Mouse (Mus musculus): ENCODE measurements at regions not wholly inside any gene's neighbourhood (a gene's known extent, or its start where the extent isn't known, plus 50 kb on each side); places are given as distances from the start of the nearest gene placed in this dataset.

DNA sequence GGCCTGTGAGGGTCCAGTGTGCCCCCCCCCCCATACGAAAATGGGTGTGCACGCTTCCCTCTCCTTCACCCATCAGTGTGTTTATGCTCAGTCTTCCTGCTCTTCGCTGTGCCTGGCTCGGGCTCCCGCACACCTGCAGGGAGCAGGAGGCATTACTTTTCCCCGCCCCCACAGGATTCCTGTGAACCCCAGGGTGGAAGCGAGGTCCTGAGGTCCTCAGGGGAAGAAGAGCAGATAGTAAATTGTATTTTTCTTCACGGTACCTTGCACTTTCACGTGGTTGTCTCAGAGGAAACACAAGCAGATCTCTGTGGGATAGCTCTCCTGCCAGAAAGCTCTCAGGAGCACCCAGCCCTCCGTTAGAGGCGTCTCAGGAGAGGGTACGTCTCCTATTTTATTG lies 91.4 kb downstream of the Tmx1 start:
- Histone ChIP-seq H3K4me3 (replicated peaks; ENCODE audit: extremely low read depth, low read depth, low read length) (no peak overlapping the region), H3K4me1 (ENCODE audit: control insufficient read depth, insufficient read depth, low read length) (peaks cover 3% of the 10 kb centered on the region; the same call in 1 of the 2 replicates)
- TF ChIP-seq POLR2A (IDR thresholded peaks at IDR 0.05; ENCODE audit: borderline replicate concordance, extremely low read depth, low read depth, low read length) (no peak), CTCF (IDR thresholded peaks at IDR 0.05; ENCODE audit: insufficient read depth, low read length) (no peak)
- WGBS: 39% methylated on average over 12 of the region's 12 CpGs
- DNase-seq: no peak

DNA sequence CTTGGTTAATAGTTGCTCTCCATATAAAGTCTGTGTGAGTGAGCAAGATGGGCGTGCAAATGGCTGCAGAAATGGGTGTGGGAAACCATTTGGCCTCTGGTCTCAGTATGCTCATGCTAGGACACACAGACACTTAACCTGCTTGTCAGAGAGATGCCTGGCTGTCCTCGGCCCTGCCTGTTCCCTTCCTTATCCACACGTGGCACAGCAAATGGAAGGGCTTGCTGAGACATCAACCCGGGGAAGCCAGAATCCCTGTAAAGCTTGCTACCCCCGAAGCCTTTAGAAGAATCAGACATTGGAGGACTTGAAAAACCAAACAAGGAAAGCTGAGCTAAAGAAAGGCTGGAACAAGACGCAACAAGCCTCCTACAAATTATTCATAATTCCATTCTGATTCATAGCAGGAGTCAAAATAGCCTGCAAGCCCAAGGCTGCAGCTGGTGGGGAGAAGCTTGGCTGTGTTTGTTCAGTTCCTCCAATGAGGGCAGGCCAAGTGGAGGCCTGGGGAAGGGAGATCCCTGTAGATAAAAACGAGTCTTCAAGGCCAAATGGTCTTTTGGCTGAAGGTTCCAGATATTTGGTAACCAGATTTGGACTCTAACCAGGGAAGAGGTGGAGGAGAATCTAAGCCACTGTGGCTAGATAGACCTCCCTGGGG lies 92.1 kb downstream of the Tmx1 start:
- DNase-seq: no peak
- Histone ChIP-seq H3K4me3 (replicated peaks; ENCODE audit: extremely low read depth, low read depth, low read length) (no peak overlapping the region), H3K4me1 (ENCODE audit: control insufficient read depth, insufficient read depth, low read length) (peaks cover 3% of the 10 kb centered on the region; the same call in 1 of the 2 replicates)
- 54% methylated on average over 7 of the region's 7 CpGs for WGBS
- no peak for TF ChIP-seq POLR2A (IDR thresholded peaks at IDR 0.05; ENCODE audit: borderline replicate concordance, extremely low read depth, low read depth, low read length)
- no peak for TF ChIP-seq CTCF (IDR thresholded peaks at IDR 0.05; ENCODE audit: insufficient read depth, low read length)

DNA sequence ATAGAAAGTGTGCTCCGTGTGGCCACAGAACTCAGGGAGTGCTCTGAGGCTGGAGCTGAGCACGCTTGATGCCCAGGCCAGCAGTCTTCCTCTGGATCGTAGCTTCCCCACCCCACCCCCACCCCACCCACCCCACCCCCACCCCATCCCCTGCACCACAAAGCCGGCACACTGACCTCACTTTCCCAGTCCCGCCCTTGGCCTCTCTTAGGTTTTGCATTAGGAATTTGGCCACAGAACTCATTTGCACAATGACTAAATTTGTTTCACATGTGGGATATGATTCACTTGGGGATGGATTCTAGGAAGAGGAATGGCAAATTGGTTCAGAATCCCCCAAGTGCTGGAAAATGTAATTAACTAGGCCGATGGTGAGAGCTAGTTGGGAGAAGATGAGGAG lies 94.3 kb downstream of the Tmx1 start:
- no peak for DNase-seq
- no peak overlapping the region for H3K4me3 ChIP-seq (replicated peaks; ENCODE audit: extremely low read depth, low read depth, low read length)
- 72% methylated on average over 6 of the region's 6 CpGs for WGBS
- H3K4me1 ChIP-seq (ENCODE audit: control insufficient read depth, insufficient read depth, low read length): peaks cover 3% of the 10 kb centered on the region; the same call in 1 of the 2 replicates
- TF ChIP-seq CTCF (IDR thresholded peaks at IDR 0.05; ENCODE audit: insufficient read depth, low read length): no peak
- no peak for TF ChIP-seq POLR2A (IDR thresholded peaks at IDR 0.05; ENCODE audit: borderline replicate concordance, extremely low read depth, low read depth, low read length)

DNA sequence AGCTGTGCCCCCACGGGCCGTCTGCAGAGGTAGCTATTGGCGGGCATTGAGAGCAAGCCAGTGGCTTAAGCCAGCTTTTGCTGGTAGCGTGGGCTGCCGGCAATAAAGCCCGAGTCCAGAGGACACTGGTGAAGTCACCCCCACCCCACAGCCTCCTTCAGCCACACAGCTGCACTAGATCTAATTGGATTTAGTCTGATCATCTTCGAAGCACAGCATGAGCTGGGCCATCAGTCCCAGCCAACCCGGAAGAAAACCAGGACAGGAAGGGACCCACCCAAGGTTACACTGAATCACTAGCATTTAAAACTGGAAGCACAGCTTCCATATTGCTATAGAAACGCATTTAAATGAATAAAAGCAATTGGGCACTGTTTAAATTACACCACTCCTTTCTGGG lies 96.4 kb downstream of the Tmx1 start:
- H3K4me1 ChIP-seq (ENCODE audit: control insufficient read depth, insufficient read depth, low read length): no peaks in the 10 kb centered on the region
- 82% methylated on average over 9 of the region's 9 CpGs for WGBS

DNA sequence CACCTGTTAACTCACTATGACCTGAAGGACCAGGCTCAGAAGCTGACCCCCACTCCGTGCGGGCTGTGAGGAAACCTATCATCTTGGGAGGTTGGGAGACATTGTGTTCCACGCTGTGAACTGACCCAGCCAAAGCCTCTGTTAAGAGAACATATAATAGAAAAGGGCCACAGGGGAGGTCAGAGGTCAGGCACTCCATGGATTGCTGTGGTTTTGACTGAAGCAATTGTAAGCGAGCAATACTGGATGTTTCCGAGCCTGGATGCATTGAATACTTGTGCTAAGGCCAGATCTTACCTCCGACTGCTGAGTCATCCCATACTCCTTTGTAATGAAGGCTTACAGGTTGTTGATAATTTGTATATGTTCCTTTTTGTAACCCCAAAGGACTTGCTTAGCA lies 101.0 kb downstream of the Tmx1 start:
- TF ChIP-seq POLR2A (IDR thresholded peaks at IDR 0.05; ENCODE audit: borderline replicate concordance, extremely low read depth, low read depth, low read length) (no peak), CTCF (IDR thresholded peaks at IDR 0.05; ENCODE audit: insufficient read depth, low read length) (no peak)
- peaks cover 9% of the 10 kb centered on the region for H3K4me1 ChIP-seq (ENCODE audit: control insufficient read depth, insufficient read depth, low read length)
- 88% methylated on average over 6 of the region's 6 CpGs for WGBS
- H3K4me3 ChIP-seq (replicated peaks; ENCODE audit: extremely low read depth, low read depth, low read length): no peak overlapping the region
- DNase-seq: no peak

More for the DNA sequence above, 96.4 kb downstream of the Tmx1 start:
- no peak overlapping the region for H3K4me3 ChIP-seq (replicated peaks; ENCODE audit: extremely low read depth, low read depth, low read length)
- TF ChIP-seq CTCF (IDR thresholded peaks at IDR 0.05; ENCODE audit: insufficient read depth, low read length) (no peak), POLR2A (IDR thresholded peaks at IDR 0.05; ENCODE audit: borderline replicate concordance, extremely low read depth, low read depth, low read length) (no peak)
- no peak for DNase-seq

DNA sequence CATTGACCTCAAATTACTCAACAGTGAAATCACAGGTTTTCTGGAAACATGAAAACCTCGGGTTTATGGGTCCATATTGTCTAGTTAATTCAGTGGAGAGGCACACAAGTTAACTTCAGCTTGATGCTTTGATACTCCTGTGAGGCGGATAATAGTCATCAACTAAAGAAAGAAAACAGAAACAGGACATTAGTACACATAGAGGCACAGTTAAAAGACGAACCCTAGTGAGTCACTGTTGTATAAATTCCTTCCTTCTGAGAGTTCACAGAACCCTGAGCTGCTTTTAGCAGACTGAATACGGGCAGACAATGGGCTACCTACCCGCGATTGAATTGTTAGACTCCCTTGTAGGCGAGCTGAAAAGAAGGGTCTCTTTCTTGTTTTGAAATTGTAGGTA lies 101.7 kb downstream of the Tmx1 start:
- H3K4me3 ChIP-seq (replicated peaks; ENCODE audit: extremely low read depth, low read depth, low read length): no peak overlapping the region
- TF ChIP-seq CTCF (IDR thresholded peaks at IDR 0.05; ENCODE audit: insufficient read depth, low read length) (no peak), POLR2A (IDR thresholded peaks at IDR 0.05; ENCODE audit: borderline replicate concordance, extremely low read depth, low read depth, low read length) (no peak)
- WGBS: 79% methylated on average over 7 of the region's 7 CpGs
- no peak for DNase-seq
- peaks cover 9% of the 10 kb centered on the region for H3K4me1 ChIP-seq (ENCODE audit: control insufficient read depth, insufficient read depth, low read length)

DNA sequence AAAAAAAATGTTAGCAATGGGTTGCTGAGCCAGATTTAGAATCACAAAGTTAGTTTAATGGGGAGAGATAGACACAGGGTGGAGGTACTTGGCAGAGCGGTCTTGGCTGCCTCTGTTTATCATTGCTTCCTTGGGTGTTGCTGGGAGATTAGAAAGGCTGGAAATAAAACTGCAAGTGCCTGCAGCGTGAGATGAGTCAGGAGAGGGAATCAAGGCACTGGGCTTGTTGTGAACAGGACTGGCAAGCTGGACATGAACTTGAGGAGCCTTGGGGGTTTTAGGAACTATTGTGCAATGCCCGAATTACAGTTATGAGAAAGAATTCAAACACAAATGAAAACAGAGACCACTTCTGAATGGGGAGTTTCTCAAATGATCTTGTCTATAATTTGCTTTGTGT lies 102.8 kb downstream of the Tmx1 start:
- WGBS: 23% methylated on average over 3 of the region's 3 CpGs
- TF ChIP-seq POLR2A (IDR thresholded peaks at IDR 0.05; ENCODE audit: borderline replicate concordance, extremely low read depth, low read depth, low read length): no peak
- no peak for TF ChIP-seq CTCF (IDR thresholded peaks at IDR 0.05; ENCODE audit: insufficient read depth, low read length)
- H3K4me3 ChIP-seq (replicated peaks; ENCODE audit: extremely low read depth, low read depth, low read length): no peak overlapping the region
- DNase-seq: peak; percentile 25
- peaks cover 9% of the 10 kb centered on the region for H3K4me1 ChIP-seq (ENCODE audit: control insufficient read depth, insufficient read depth, low read length)

DNA sequence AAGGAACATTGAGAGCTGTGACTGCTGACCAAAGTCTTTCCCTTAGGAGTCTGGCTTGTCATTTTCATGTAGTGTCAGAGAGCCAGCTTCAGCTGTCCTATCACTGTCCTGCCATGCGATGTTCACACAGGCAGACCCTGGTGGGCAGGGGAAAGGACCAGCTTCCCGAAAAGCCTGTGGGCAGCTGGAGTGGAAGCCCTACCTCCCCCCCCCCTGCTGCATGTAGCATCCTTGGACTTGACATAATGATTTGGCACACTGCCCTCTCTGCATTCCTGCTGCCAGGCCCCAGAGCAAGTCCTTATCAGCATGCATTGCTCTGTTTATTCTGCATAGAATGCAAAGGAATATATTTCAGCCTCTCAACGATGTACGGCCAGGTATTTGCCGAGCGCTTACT lies 103.9 kb downstream of the Tmx1 start:
- DNase-seq: no peak
- TF ChIP-seq CTCF (IDR thresholded peaks at IDR 0.05; ENCODE audit: insufficient read depth, low read length): no peak
- no peak for TF ChIP-seq POLR2A (IDR thresholded peaks at IDR 0.05; ENCODE audit: borderline replicate concordance, extremely low read depth, low read depth, low read length)

DNA sequence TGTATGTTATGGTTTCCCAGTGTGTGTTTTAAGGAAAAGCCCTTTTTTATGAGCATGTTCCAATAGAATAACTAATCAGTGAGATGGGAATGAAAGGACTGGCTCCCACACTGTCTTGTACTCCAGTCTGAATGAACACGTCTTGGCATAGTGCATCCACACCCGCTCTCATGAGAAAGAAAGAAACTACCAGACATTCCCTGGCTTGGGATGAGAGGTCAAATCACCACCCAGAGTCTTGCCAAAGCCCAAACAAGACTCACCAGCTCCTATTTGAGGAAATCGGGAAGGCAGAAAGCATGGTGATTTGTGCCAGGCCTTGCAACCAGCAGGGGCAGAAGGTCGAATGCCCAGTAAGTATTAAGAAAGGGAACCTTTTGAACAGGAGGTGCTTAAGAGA lies 110.6 kb downstream of the Tmx1 start:
- DNase-seq: no peak
- H3K4me1 ChIP-seq (ENCODE audit: control insufficient read depth, insufficient read depth, low read length): no peaks in the 10 kb centered on the region
- TF ChIP-seq CTCF (IDR thresholded peaks at IDR 0.05; ENCODE audit: insufficient read depth, low read length) (no peak), POLR2A (IDR thresholded peaks at IDR 0.05; ENCODE audit: borderline replicate concordance, extremely low read depth, low read depth, low read length) (no peak)
- H3K4me3 ChIP-seq (replicated peaks; ENCODE audit: extremely low read depth, low read depth, low read length): no peak overlapping the region
- 64% methylated on average over 4 of the region's 4 CpGs for WGBS

More for the DNA sequence above, 103.9 kb downstream of the Tmx1 start:
- Histone ChIP-seq H3K4me3 (replicated peaks; ENCODE audit: extremely low read depth, low read depth, low read length) (no peak overlapping the region), H3K4me1 (ENCODE audit: control insufficient read depth, insufficient read depth, low read length) (peaks cover 9% of the 10 kb centered on the region)
- WGBS: 42% methylated on average over 6 of the region's 6 CpGs

DNA sequence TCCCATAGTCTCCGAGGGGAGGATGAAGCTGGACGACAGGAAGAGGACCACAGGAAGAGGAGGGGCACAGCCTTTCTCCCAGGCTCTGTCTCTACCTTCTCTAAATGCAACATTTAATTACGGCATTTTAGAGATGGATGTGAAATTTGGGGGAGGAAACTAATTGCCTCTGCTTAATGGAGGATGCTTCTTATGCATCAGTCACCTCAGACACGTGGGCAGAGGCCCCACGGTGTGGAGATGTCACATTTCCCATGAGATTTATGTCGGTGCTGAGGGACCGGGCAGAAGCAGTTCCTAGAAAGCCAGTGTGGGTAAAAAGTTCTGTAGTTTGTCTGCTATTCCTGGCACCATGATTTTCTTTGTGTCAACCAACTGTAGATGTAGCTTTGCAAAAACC lies 122.8 kb downstream of the Tmx1 start:
- DNase-seq: no peak
- WGBS: 54% methylated on average over 7 of the region's 7 CpGs
- TF ChIP-seq POLR2A (IDR thresholded peaks at IDR 0.05; ENCODE audit: borderline replicate concordance, extremely low read depth, low read depth, low read length) (no peak), CTCF (IDR thresholded peaks at IDR 0.05; ENCODE audit: insufficient read depth, low read length) (no peak)
- H3K4me3 ChIP-seq (replicated peaks; ENCODE audit: extremely low read depth, low read depth, low read length): no peak overlapping the region
- no peaks in the 10 kb centered on the region for H3K4me1 ChIP-seq (ENCODE audit: control insufficient read depth, insufficient read depth, low read length)
